Mouse (Mus musculus): ENCODE measurements around the gene Tmem132a. TPM values are rescaled to one million over a fixed set of nuclear protein-coding genes. Genes with fewer than 3 reads are reported as not detected.

Gene Tmem132a
- total RNA-seq (2021): 100 to 1,000 TPM; 168 to 171 TPM
- long read RNA-seq, experiment 1, transcript Tmem132a-201 (11 exons, 3,657 nt): major isoform, 40 of 234 reads
- long read RNA-seq, experiment 1, partial matches to known transcripts: 109 of 234 reads
- long read RNA-seq, experiment 1, other reads (novel, unspliced or antisense): 85 of 234 reads
- long read RNA-seq, experiment 2, transcript Tmem132a-201 (11 exons, 3,657 nt): major isoform, 77 of 331 reads
- long read RNA-seq, experiment 2, partial matches to known transcripts: 142 of 331 reads
- long read RNA-seq, experiment 2, other reads (novel, unspliced or antisense): 111 of 331 reads

- TF ChIP-seq CTCF (conservative IDR thresholded peaks at IDR 0.05): no peak
- peak within 1 kb of the TSS; percentile 91 for H3K4me3 ChIP-seq
- DNase-seq (ENCODE audit: low spot score in 2 of 2): no peak
- peak within 1 kb of the TSS; percentile 94 for H3K27ac ChIP-seq
Observed at GRCm38 (mm10) chr19:10869886-10870527, at the start of gene Tmem132a. Gene Tmem132a (minus strand): TSS chr19:10869940.

DNA sequence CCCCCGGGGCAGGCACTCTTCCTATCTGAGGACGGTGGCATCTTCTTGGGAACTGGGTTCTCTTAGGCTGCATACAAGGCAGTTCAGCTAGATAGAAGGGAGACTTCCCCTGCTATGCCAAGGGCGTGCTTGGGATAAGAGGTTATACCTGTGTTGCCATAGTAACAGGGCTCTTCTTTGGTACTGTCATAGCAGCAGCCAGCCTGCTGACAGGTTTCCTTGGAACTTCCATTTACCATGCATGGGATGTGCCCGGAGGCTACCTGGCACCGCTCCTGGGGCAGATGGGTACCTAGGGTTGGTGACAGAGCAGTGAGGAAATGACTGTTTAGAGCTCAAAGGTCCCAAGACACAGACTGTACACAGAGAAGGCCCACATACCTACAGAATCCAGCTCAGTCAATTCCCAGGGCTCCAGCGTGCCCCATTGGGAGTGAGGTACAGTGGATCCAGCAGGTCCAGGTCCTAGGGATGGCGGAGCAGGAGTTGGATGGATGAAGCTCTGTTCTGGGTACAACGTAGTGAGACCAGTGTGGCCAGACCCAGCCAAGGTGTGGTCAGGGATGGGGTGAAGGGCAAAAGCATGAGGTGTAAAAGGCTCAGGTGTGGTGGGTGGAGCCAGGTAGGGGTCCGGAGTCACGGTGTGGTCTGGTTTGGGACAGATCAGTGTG is 48.7 kb upstream of the Tmem132a start:
- Histone ChIP-seq H3K4me3 (no peak overlapping the region), H3K27ac (no peak overlapping the region)
- DNase-seq (ENCODE audit: low spot score in 2 of 2): no peak
- TF ChIP-seq CTCF (conservative IDR thresholded peaks at IDR 0.05): no peak

DNA sequence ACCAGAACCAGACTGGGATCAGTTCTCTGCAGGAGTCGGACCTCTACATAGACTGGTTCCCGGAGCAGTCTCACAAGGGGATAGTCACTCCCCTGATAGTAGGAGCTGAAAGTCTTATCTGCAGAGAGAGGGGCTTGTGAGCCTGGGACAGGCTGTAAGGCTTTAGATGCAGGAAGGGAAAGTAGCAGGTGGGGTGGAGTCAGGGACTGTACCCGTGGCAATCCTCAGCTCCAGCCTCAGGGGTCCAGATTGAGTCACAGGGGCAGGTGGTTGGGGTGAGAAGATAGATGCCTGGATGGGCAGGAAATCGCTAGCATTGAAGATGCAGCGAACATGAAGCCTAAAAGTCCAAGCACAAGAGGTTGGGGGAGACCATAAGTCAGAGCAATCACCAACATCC is 46.8 kb upstream of the Tmem132a start:
- TF ChIP-seq CTCF (conservative IDR thresholded peaks at IDR 0.05): no peak
- no peak for DNase-seq (ENCODE audit: low spot score in 2 of 2)
- no peak overlapping the region for H3K27ac ChIP-seq
- no peak overlapping the region for H3K4me3 ChIP-seq

- DNase-seq (ENCODE audit: low spot score in 2 of 2): no peak
- no peak overlapping the region for H3K4me3 ChIP-seq
- H3K27ac ChIP-seq: no peak overlapping the region
- TF ChIP-seq CTCF (conservative IDR thresholded peaks at IDR 0.05): no peak
Observed at GRCm38 (mm10) chr19:10914870-10915269, 45.1 kb upstream of the Tmem132a start.

GRCm38 (mm10) chr19:10914291-10914690 is 44.6 kb upstream of the Tmem132a start:
- no peak for TF ChIP-seq CTCF (conservative IDR thresholded peaks at IDR 0.05)
- H3K27ac ChIP-seq: no peak overlapping the region
- H3K4me3 ChIP-seq: no peak overlapping the region
- DNase-seq (ENCODE audit: low spot score in 2 of 2): no peak

DNA sequence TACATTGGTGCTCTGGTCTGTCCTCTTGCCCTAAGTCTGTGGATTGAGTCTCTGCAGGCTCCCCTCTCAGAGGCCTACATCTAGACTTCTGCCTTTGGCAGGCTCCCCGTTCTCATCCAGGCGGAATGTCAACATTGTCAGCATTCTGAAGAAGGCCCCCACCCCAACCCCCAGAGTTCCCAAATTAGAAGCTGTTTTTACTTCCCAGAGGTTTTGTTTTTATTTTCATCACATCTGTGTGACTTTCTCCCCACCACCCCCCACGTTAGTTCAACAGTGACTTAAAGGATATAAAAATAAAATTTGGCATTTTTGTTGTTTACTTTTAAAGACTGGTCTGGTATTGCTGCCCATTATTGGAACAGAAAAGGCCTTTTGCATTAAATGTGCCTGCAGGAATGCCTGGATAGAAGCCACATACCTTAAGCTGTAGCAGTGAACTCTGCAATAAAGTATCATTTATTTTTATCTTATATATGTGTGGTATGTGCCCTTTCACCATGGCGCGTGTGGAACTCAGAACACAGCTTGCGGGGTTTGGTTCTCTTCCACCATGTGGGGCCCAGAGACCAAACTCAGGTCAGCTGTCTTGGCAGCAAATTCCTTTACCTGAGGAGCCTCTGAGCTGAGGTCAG is 39.5 kb upstream of the Tmem132a start:
- no peak for DNase-seq (ENCODE audit: low spot score in 2 of 2)
- Histone ChIP-seq H3K4me3 (no peak overlapping the region), H3K27ac (no peak overlapping the region)
- TF ChIP-seq CTCF (conservative IDR thresholded peaks at IDR 0.05): no peak

- TF ChIP-seq CTCF (conservative IDR thresholded peaks at IDR 0.05): peak; percentile 89
- H3K4me3 ChIP-seq: no peak overlapping the region
- peak; percentile 34 to 63 for DNase-seq (ENCODE audit: low spot score in 2 of 2)
- H3K27ac ChIP-seq: no peak overlapping the region
Observed at GRCm38 (mm10) chr19:10907891-10908290, 38.2 kb upstream of the Tmem132a start.

DNA sequence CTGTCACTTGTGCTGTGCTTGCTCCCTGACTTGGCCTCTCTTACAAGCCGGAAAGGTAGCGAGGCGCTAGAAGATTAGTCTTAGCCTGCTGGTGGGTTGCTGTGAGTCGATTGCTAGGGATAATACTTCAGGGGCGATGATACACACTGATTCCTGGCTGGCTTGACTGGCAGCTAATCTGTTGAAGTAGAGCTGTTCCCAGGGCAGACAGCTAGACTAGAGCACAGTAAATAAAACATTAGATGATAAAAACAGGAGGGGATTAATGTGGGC is 35.9 kb upstream of the Tmem132a start:
- Histone ChIP-seq H3K4me3 (no peak overlapping the region; the same call in 1 of the 2 replicates), H3K27ac (peak overlapping the region; percentile 86)
- no peak for DNase-seq (ENCODE audit: low spot score in 2 of 2)
- no peak for TF ChIP-seq CTCF (conservative IDR thresholded peaks at IDR 0.05)

GRCm38 (mm10) chr19:10904927-10905727 is 35.4 kb upstream of the Tmem132a start:
- peak overlapping the region; percentile 86 for H3K27ac ChIP-seq
- DNase-seq (ENCODE audit: low spot score in 2 of 2): peak; percentile 55 to 75
- H3K4me3 ChIP-seq: no peak overlapping the region; the same call in 1 of the 2 replicates
- peak; percentile 43 for TF ChIP-seq CTCF (conservative IDR thresholded peaks at IDR 0.05)

GRCm38 (mm10) chr19:10904512-10904911 is 34.8 kb upstream of the Tmem132a start:
- TF ChIP-seq CTCF (conservative IDR thresholded peaks at IDR 0.05): no peak
- Histone ChIP-seq H3K27ac (peak overlapping the region; percentile 86), H3K4me3 (no peak overlapping the region)
- DNase-seq (ENCODE audit: low spot score in 2 of 2): no peak

- Histone ChIP-seq H3K4me3 (no peak overlapping the region), H3K27ac (no peak overlapping the region)
- no peak for DNase-seq (ENCODE audit: low spot score in 2 of 2)
- TF ChIP-seq CTCF (conservative IDR thresholded peaks at IDR 0.05): no peak
Observed at GRCm38 (mm10) chr19:10901046-10901445, 31.3 kb upstream of the Tmem132a start.

DNA sequence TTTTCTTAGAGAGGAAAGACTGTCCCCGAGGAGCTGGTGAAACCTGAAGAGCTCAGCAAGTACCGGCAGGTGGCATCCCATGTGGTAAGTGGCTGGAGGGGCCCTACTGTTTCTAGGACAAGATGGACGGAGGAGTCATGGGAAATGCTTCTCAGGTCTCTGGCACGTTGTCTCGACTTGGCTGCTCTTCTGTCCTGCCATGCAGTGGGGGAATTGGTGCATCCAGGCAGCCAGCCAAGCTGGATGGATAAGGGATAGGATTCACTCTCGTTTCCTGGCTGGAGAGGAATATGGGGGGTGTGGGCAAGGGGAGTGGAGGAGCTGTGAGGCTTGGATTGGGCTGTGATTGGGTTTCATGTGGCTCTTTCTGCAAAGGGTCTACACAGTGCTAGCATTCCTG is 30.6 kb upstream of the Tmem132a start:
- TF ChIP-seq CTCF (conservative IDR thresholded peaks at IDR 0.05): no peak
- Histone ChIP-seq H3K27ac (no peak overlapping the region), H3K4me3 (no peak overlapping the region)
- no peak for DNase-seq (ENCODE audit: low spot score in 2 of 2)
